Mouse (Mus musculus): ENCODE measurements around the gene Samsn1. TPM values are rescaled to one million over a fixed set of nuclear protein-coding genes. Genes with fewer than 3 reads are reported as not detected.

Samsn1 gene
- polyA plus RNA-seq, 1 experiment from 2014 or later = 0.96 TPM

GRCm38 (mm10) chr16:75920870-75921269 lies 101.2 kb downstream of the Samsn1 start:
- H3K27me3 ChIP-seq (ENCODE audit: low read depth, poor library complexity, severe bottlenecking) = no peaks in the 10 kb centered on the region
- no peaks in the 10 kb centered on the region for H3K36me3 ChIP-seq
- H3K9me3 ChIP-seq (replicated peaks) = no peaks in the 10 kb centered on the region
- no peak overlapping the region for H3K4me3 ChIP-seq
- no peak for DNase-seq (ENCODE audit: low spot score)
- 86% methylated on average over 4 of the region's 4 CpGs for WGBS
- H3K27ac ChIP-seq = no peak overlapping the region
- no peaks in the 10 kb centered on the region for H3K4me1 ChIP-seq

- WGBS = 91% methylated on average over 4 of the region's 4 CpGs
- Histone ChIP-seq H3K27ac (no peak overlapping the region), H3K4me1 (no peaks in the 10 kb centered on the region), H3K36me3 (no peaks in the 10 kb centered on the region), H3K9me3 (replicated peaks) (no peaks in the 10 kb centered on the region), H3K27me3 (ENCODE audit: low read depth, poor library complexity, severe bottlenecking) (no peaks in the 10 kb centered on the region), H3K4me3 (no peak overlapping the region)
- DNase-seq (ENCODE audit: low spot score) = no peak
Measured at GRCm38 (mm10) chr16:75919298-75919697, 102.8 kb downstream of the Samsn1 start.

- no peak for DNase-seq (ENCODE audit: low spot score)
- Histone ChIP-seq H3K27ac (no peak overlapping the region), H3K4me1 (no peaks in the 10 kb centered on the region), H3K27me3 (ENCODE audit: low read depth, poor library complexity, severe bottlenecking) (no peaks in the 10 kb centered on the region), H3K9me3 (replicated peaks) (no peaks in the 10 kb centered on the region), H3K4me3 (no peak overlapping the region), H3K36me3 (no peaks in the 10 kb centered on the region)
- WGBS = 88% methylated on average over 5 of the region's 5 CpGs
Measured at GRCm38 (mm10) chr16:75917712-75918111, 104.4 kb downstream of the Samsn1 start.

- no peak for DNase-seq (ENCODE audit: low spot score)
- H3K9me3 ChIP-seq (replicated peaks) = no peaks in the 10 kb centered on the region
- no peaks in the 10 kb centered on the region for H3K4me1 ChIP-seq
- no peaks in the 10 kb centered on the region for H3K36me3 ChIP-seq
- no peaks in the 10 kb centered on the region for H3K27me3 ChIP-seq (ENCODE audit: low read depth, poor library complexity, severe bottlenecking)
- H3K27ac ChIP-seq = no peak overlapping the region
- WGBS = 94% methylated on average over 5 of the region's 5 CpGs
- H3K4me3 ChIP-seq = no peak overlapping the region
Measured at GRCm38 (mm10) chr16:75912051-75912450, 110.0 kb downstream of the Samsn1 start.

- Histone ChIP-seq H3K4me3 (no peak overlapping the region), H3K27me3 (ENCODE audit: low read depth, poor library complexity, severe bottlenecking) (no peaks in the 10 kb centered on the region), H3K4me1 (no peaks in the 10 kb centered on the region), H3K9me3 (replicated peaks) (no peaks in the 10 kb centered on the region), H3K36me3 (no peaks in the 10 kb centered on the region), H3K27ac (no peak overlapping the region)
- 76% methylated on average over 8 of the region's 8 CpGs for WGBS
- no peak for DNase-seq (ENCODE audit: low spot score)
Measured at GRCm38 (mm10) chr16:75908635-75909494, 113.2 kb downstream of the Samsn1 start.

- no peaks in the 10 kb centered on the region for H3K36me3 ChIP-seq
- 88% methylated on average over 2 of the region's 2 CpGs for WGBS
- H3K9me3 ChIP-seq (replicated peaks) = no peaks in the 10 kb centered on the region
- H3K27ac ChIP-seq = no peak overlapping the region
- no peak overlapping the region for H3K4me3 ChIP-seq
- no peaks in the 10 kb centered on the region for H3K27me3 ChIP-seq (ENCODE audit: low read depth, poor library complexity, severe bottlenecking)
- no peaks in the 10 kb centered on the region for H3K4me1 ChIP-seq
- DNase-seq (ENCODE audit: low spot score) = no peak
Measured at GRCm38 (mm10) chr16:75906790-75907189, 115.3 kb downstream of the Samsn1 start.

- 97% methylated on average over 1 of the region's 1 CpGs for WGBS
- Histone ChIP-seq H3K36me3 (no peaks in the 10 kb centered on the region), H3K27me3 (ENCODE audit: low read depth, poor library complexity, severe bottlenecking) (no peaks in the 10 kb centered on the region), H3K27ac (no peak overlapping the region), H3K4me3 (no peak overlapping the region), H3K4me1 (no peaks in the 10 kb centered on the region), H3K9me3 (replicated peaks) (no peaks in the 10 kb centered on the region)
- no peak for DNase-seq (ENCODE audit: low spot score)
Measured at GRCm38 (mm10) chr16:75906260-75906659, 115.8 kb downstream of the Samsn1 start.

GRCm38 (mm10) chr16:75905324-75905723 lies 116.8 kb downstream of the Samsn1 start:
- WGBS = 81% methylated on average over 1 of the region's 1 CpGs

GRCm38 (mm10) chr16:75904072-75904471 lies 118.0 kb downstream of the Samsn1 start:
- H3K27ac ChIP-seq = no peak overlapping the region
- H3K4me1 ChIP-seq = no peaks in the 10 kb centered on the region
- H3K4me3 ChIP-seq = no peak overlapping the region
- H3K27me3 ChIP-seq (ENCODE audit: low read depth, poor library complexity, severe bottlenecking) = no peaks in the 10 kb centered on the region
- WGBS = 84% methylated on average over 4 of the region's 4 CpGs
- H3K36me3 ChIP-seq = no peaks in the 10 kb centered on the region
- no peak for DNase-seq (ENCODE audit: low spot score)
- no peaks in the 10 kb centered on the region for H3K9me3 ChIP-seq (replicated peaks)

More at GRCm38 (mm10) chr16:75905324-75905723, 116.8 kb downstream of the Samsn1 start:
- no peak for DNase-seq (ENCODE audit: low spot score)
- Histone ChIP-seq H3K27me3 (ENCODE audit: low read depth, poor library complexity, severe bottlenecking) (no peaks in the 10 kb centered on the region), H3K27ac (no peak overlapping the region), H3K4me1 (no peaks in the 10 kb centered on the region), H3K9me3 (replicated peaks) (no peaks in the 10 kb centered on the region), H3K36me3 (no peaks in the 10 kb centered on the region), H3K4me3 (no peak overlapping the region)

GRCm38 (mm10) chr16:75903028-75903427 lies 119.1 kb downstream of the Samsn1 start:
- Histone ChIP-seq H3K9me3 (replicated peaks) (no peaks in the 10 kb centered on the region), H3K4me3 (no peak overlapping the region), H3K4me1 (no peaks in the 10 kb centered on the region), H3K27me3 (ENCODE audit: low read depth, poor library complexity, severe bottlenecking) (no peaks in the 10 kb centered on the region), H3K36me3 (no peaks in the 10 kb centered on the region), H3K27ac (no peak overlapping the region)
- 84% methylated on average over 3 of the region's 3 CpGs for WGBS
- no peak for DNase-seq (ENCODE audit: low spot score)

GRCm38 (mm10) chr16:75899885-75900620 lies 122.0 kb downstream of the Samsn1 start:
- Histone ChIP-seq H3K27ac (no peak overlapping the region), H3K9me3 (replicated peaks) (no peaks in the 10 kb centered on the region), H3K36me3 (no peaks in the 10 kb centered on the region), H3K27me3 (ENCODE audit: low read depth, poor library complexity, severe bottlenecking) (no peaks in the 10 kb centered on the region), H3K4me1 (no peaks in the 10 kb centered on the region), H3K4me3 (no peak overlapping the region)
- 89% methylated on average over 3 of the region's 3 CpGs for WGBS
- no peak for DNase-seq (ENCODE audit: low spot score)

- Histone ChIP-seq H3K27ac (no peak overlapping the region), H3K4me1 (no peaks in the 10 kb centered on the region), H3K36me3 (no peaks in the 10 kb centered on the region), H3K9me3 (replicated peaks) (no peaks in the 10 kb centered on the region), H3K27me3 (ENCODE audit: low read depth, poor library complexity, severe bottlenecking) (no peaks in the 10 kb centered on the region), H3K4me3 (no peak overlapping the region)
- DNase-seq (ENCODE audit: low spot score) = no peak
- WGBS = 65% methylated on average over 4 of the region's 4 CpGs
Measured at GRCm38 (mm10) chr16:75897828-75898367, 124.2 kb downstream of the Samsn1 start.

- Histone ChIP-seq H3K4me1 (no peaks in the 10 kb centered on the region), H3K27me3 (ENCODE audit: low read depth, poor library complexity, severe bottlenecking) (no peaks in the 10 kb centered on the region), H3K36me3 (no peaks in the 10 kb centered on the region), H3K27ac (no peak overlapping the region), H3K9me3 (replicated peaks) (no peaks in the 10 kb centered on the region), H3K4me3 (no peak overlapping the region)
- 89% methylated on average over 5 of the region's 5 CpGs for WGBS
- DNase-seq (ENCODE audit: low spot score) = no peak
Measured at GRCm38 (mm10) chr16:75894263-75894901, 127.7 kb downstream of the Samsn1 start.

Data from limb, embryonic 10.5 days (tissue).